Mouse (Mus musculus) olfactory bulb, adult 2 months (tissue): ENCODE measurements around the gene Plxnb3. TPM values are rescaled to one million over a fixed set of nuclear protein-coding genes. Genes with fewer than 3 reads are reported as not detected.

Source experiments
- H3K27ac ChIP-seq: fragments of 200-500 bp; 2 replicates; pipeline ENCODE4 v1.5.1; 2012; ENCODE audit warnings: low read depth, low read length; ENCODE audit not compliant: insufficient read depth
- H3K4me1 ChIP-seq: fragments of 200-500 bp; 2 replicates; pipeline ENCODE4 v1.6.1; 2012; ENCODE audit warnings: low read length; ENCODE audit not compliant: control insufficient read depth, insufficient read depth
- H3K4me3 ChIP-seq: fragments of 200-500 bp; 2 replicates; pipeline ENCODE4 v1.5.1; 2012; ENCODE audit warnings: mild to moderate bottlenecking, low read depth, low read length, moderate library complexity; ENCODE audit not compliant: insufficient read depth
- CTCF ChIP-seq: fragments of 200-500 bp; IDR thresholded peaks from 2 replicates; pipeline ENCODE4 v1.5.1; 2012; ENCODE audit warnings: low read depth, mild to moderate bottlenecking, low read length, moderate library complexity; ENCODE audit not compliant: insufficient read depth
- POLR2A ChIP-seq: fragments of 200-500 bp; IDR thresholded peaks from 2 replicates; pipeline ENCODE4 v1.6.1; 2012; ENCODE audit warnings: mild to moderate bottlenecking, low read depth, low read length, moderate library complexity; ENCODE audit not compliant: insufficient read depth
- WGBS: fragments of 180-500 bp; shearing (Covaris S2); methylation state at CpG from one replicate; pipeline ENCODE4 v1.1.7; 2018; 5-methylcytosine and 5-hydroxymethylcytosine counted together
- polyA plus RNA-seq: library from polyadenylated mRNA; stranded (reverse); fragments of >200 nt; gene quantifications from 2 replicates; pipeline ENCODE4 v1.2.4, GENCODE M21; 2012; ENCODE audit warnings: low replicate concordance; ENCODE audit not compliant: missing spikeins, insufficient read depth, insufficient read length

Gene Plxnb3
- polyA plus RNA-seq, 1 experiment, result not detected

DNA sequence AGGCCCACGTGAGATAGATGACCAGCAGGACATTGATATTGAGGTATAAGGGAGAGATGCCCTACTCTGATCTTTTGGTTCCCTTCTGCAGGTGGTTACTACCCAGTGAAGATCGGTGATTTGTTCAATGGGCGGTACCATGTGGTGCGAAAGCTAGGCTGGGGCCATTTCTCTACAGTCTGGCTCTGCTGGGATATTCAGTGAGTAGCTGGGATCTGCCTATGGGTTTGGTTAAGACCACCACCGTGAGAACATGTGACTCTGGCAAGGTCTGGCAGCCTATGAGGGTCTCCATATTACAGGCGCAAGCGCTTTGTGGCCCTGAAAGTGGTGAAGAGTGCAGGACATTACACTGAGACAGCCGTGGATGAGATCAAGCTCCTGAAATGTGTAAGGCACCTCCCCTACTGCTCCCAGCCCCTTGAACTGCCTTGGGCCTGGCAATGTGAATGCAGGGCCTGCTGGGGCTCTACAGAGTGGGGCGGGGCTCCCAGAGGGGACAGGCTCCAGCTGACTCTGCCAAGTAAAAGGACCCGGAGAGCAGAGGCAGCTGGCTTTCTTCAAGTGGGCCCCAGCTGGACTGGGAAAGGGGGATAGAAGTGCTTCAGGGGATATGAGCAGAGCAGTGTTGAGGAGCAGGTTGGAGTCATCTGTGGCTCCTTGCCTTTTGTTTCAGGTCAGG is 18.1 kb downstream of the Plxnb3 start:
- Histone ChIP-seq H3K27ac (peak overlapping the region; percentile 53; the same call in 1 of the 2 replicates), H3K4me1 (peaks cover 12% of the 10 kb centered on the region; the same call in 1 of the 2 replicates), H3K4me3 (0 out of 2 replicates have a peak overlapping the region, but pooled peaks have one; percentile 15)
- TF ChIP-seq CTCF (no peak), POLR2A (no peak)
- 70% methylated on average over 10 of the region's 10 CpGs for WGBS

GRCm38 (mm10) chrX:73782227-73782626 is 25.3 kb downstream of the Plxnb3 start:
- TF ChIP-seq CTCF (no peak), POLR2A (no peak)
- H3K27ac ChIP-seq, result no peak overlapping the region
- no peaks in the 10 kb centered on the region for H3K4me1 ChIP-seq
- no peak overlapping the region for H3K4me3 ChIP-seq
- 85% methylated on average over 3 of the region's 3 CpGs for WGBS

GRCm38 (mm10) chrX:73785666-73786065 is 28.8 kb downstream of the Plxnb3 start:
- 0 out of 2 replicates have a peak, but pooled peaks cover 6% of the 10 kb centered on the region for H3K4me1 ChIP-seq
- peak overlapping the region; percentile 81 for H3K4me3 ChIP-seq
- TF ChIP-seq CTCF (no peak), POLR2A (no peak)
- H3K27ac ChIP-seq, result peak overlapping the region; percentile 92; the same call in 1 of the 2 replicates

GRCm38 (mm10) chrX:73786364-73787224 is 29.7 kb downstream of the Plxnb3 start, which contains the start of the genes Idh3g and Ssr4:
Gene Idh3g (minus strand): TSS chrX:73786897.
Gene Ssr4 (plus strand): TSS chrX:73787028.
- 0 out of 2 replicates have a peak, but pooled peaks cover 6% of the 10 kb centered on the region for H3K4me1 ChIP-seq
- H3K4me3 ChIP-seq, result peak within 1 kb of the TSS; percentile 81
- peak within 1 kb of the TSS; percentile 92 for H3K27ac ChIP-seq
- TF ChIP-seq CTCF (no peak), POLR2A (peak; percentile 25; the same call in 1 of the 2 replicates)
- WGBS, result 18% methylated on average over 52 of the region's 52 CpGs

GRCm38 (mm10) chrX:73787225-73787558 is 30.3 kb downstream of the Plxnb3 start:
- Histone ChIP-seq H3K4me1 (0 out of 2 replicates have a peak, but pooled peaks cover 6% of the 10 kb centered on the region), H3K4me3 (peak overlapping the region; percentile 81), H3K27ac (peak overlapping the region; percentile 82)
- WGBS, result 32% methylated on average over 22 of the region's 22 CpGs
- peak; percentile 33; the same call in 1 of the 2 replicates for TF ChIP-seq POLR2A
- TF ChIP-seq CTCF, result no peak

- TF ChIP-seq CTCF, result no peak
- no peak for TF ChIP-seq POLR2A
- Histone ChIP-seq H3K27ac (no peak overlapping the region), H3K4me1 (0 out of 2 replicates have a peak, but pooled peaks cover 6% of the 10 kb centered on the region), H3K4me3 (no peak overlapping the region)
- 93% methylated on average over 1 of the region's 1 CpGs for WGBS
Measured at GRCm38 (mm10) chrX:73788501-73788900, 31.6 kb downstream of the Plxnb3 start.

GRCm38 (mm10) chrX:73793039-73793438 is 36.1 kb downstream of the Plxnb3 start:
- TF ChIP-seq CTCF (no peak), POLR2A (no peak)
- Histone ChIP-seq H3K4me3 (no peak overlapping the region), H3K27ac (no peak overlapping the region), H3K4me1 (0 out of 2 replicates have a peak, but pooled peaks cover 6% of the 10 kb centered on the region)

GRCm38 (mm10) chrX:73793505-73793904 is 36.6 kb downstream of the Plxnb3 start:
- H3K4me1 ChIP-seq, result peaks cover 6% of the 10 kb centered on the region
- TF ChIP-seq CTCF (no peak), POLR2A (no peak)
- WGBS, result 20% methylated on average over 1 of the region's 1 CpGs
- no peak overlapping the region for H3K27ac ChIP-seq
- no peak overlapping the region for H3K4me3 ChIP-seq

DNA sequence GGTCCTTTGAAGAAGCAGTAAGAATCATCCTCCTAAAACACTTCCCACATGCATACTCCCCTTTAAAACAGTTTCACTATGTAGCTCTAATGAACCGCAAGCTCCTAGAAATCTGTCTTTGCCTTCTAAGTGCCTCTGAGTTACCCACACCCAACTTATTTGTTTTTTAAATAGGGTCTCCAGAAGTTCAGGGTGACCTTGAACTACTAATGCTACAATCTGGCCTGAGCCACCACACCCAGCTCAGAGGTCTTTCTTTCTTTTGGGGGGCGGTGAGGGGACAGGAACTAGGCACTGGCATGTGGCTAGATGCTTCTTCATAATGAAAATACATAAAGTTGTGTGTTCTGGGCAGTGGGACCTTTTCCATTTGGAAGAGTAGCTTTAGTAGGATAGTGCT is 40.6 kb downstream of the Plxnb3 start:
- Histone ChIP-seq H3K4me3 (no peak overlapping the region), H3K27ac (no peak overlapping the region), H3K4me1 (peaks cover 12% of the 10 kb centered on the region)
- WGBS, result 90% methylated on average over 2 of the region's 2 CpGs
- TF ChIP-seq CTCF (no peak), POLR2A (no peak)
